ENCODE assay signal across 8 mouse cellular contexts in genomic region chr1:51509083-51509482, GRCm38 (mm10). TPM values are rescaled to one million over a fixed set of nuclear protein-coding genes. Genes with fewer than 3 reads are reported as not detected.
DNase-seq lines count a peak whose midpoint lies in the region; ATAC-seq and TF ChIP-seq lines count a peak whose summit lies in the region.

No protein-coding gene starts in this region.

- TF ChIP-seq POLR2A in limb, embryonic 14.5 days (IDR thresholded peaks at IDR 0.05; ENCODE audit: borderline replicate concordance, extremely low read depth, insufficient read depth, insufficient read length) = no peak

- H3K4me3 ChIP-seq in heart, embryonic 11.5 days (ENCODE audit: low read depth, low read length) = no peak overlapping the region
- H3K4me3 ChIP-seq in heart, embryonic 16.5 days (ENCODE audit: low read length) = no peak overlapping the region
- H3K4me3 ChIP-seq in limb, embryonic 14.5 days (replicated peaks; ENCODE audit: low read length) = no peak overlapping the region

- H3K36me3 ChIP-seq in heart, embryonic 11.5 days (ENCODE audit: control insufficient read depth, insufficient read depth, low read length) = no peaks in the 10 kb centered on the region
- H3K36me3 ChIP-seq in heart, embryonic 16.5 days (ENCODE audit: control insufficient read depth, insufficient read depth) = no peaks in the 10 kb centered on the region
- H3K36me3 ChIP-seq in limb, embryonic 14.5 days (ENCODE audit: control insufficient read depth, insufficient read depth, low read length) = no peaks in the 10 kb centered on the region

- peak overlapping the region; percentile 62 for H3K27ac ChIP-seq in heart, embryonic 11.5 days (ENCODE audit: low read depth, low read length)
- H3K27ac ChIP-seq in heart, embryonic 16.5 days (ENCODE audit: low read length) = peak overlapping the region; percentile 75
- no peak overlapping the region for H3K27ac ChIP-seq in limb, embryonic 14.5 days (replicated peaks; ENCODE audit: low read depth, low read length)

- H3K9me3 ChIP-seq in heart, embryonic 11.5 days (replicated peaks; ENCODE audit: control insufficient read depth, low read length) = no peaks in the 10 kb centered on the region
- H3K9me3 ChIP-seq in heart, embryonic 16.5 days (replicated peaks; ENCODE audit: control insufficient read depth, low read length) = no peaks in the 10 kb centered on the region
- no peaks in the 10 kb centered on the region for H3K9me3 ChIP-seq in limb, embryonic 14.5 days (ENCODE audit: control insufficient read depth, low read length)

- H3K9ac ChIP-seq in heart, embryonic 11.5 days (ENCODE audit: low read depth, low read length) = no peak overlapping the region
- no peak overlapping the region for H3K9ac ChIP-seq in heart, embryonic 16.5 days (ENCODE audit: low read length)
- no peak overlapping the region for H3K9ac ChIP-seq in limb, embryonic 14.5 days (ENCODE audit: low read depth, low read length, severe bottlenecking)

- ATAC-seq in heart, embryonic 11.5 days (replicated peaks; ENCODE audit: insufficient number of reproducible peaks, low FRiP score, low TSS enrichment) = peak; percentile 85
- peak; percentile 81 for ATAC-seq in heart, embryonic 16.5 days (replicated peaks; ENCODE audit: extremely low read depth, insufficient read depth, low FRiP score)
- ATAC-seq in limb, embryonic 14.5 days (ENCODE audit: low FRiP score, low read depth) = no peak

- H3K27me3 ChIP-seq in heart, embryonic 11.5 days (ENCODE audit: control insufficient read depth, insufficient read depth, low read length) = no peaks in the 10 kb centered on the region
- no peaks in the 10 kb centered on the region for H3K27me3 ChIP-seq in heart, embryonic 16.5 days (ENCODE audit: control insufficient read depth, insufficient read depth, low read length)
- no peaks in the 10 kb centered on the region for H3K27me3 ChIP-seq in limb, embryonic 14.5 days (ENCODE audit: control insufficient read depth, insufficient read depth, low read length)

- peak overlapping the region; percentile 32 for H3K4me2 ChIP-seq in heart, embryonic 11.5 days
- peak overlapping the region; percentile 31; the same call in 1 of the 2 replicates for H3K4me2 ChIP-seq in heart, embryonic 16.5 days (ENCODE audit: low read depth, low read length)
- H3K4me2 ChIP-seq in limb, embryonic 14.5 days (replicated peaks; ENCODE audit: low read depth, low read length, severe bottlenecking) = no peak overlapping the region

- H3K4me1 ChIP-seq in heart, embryonic 11.5 days (ENCODE audit: control insufficient read depth, insufficient read depth, low read length) = peaks cover 6% of the 10 kb centered on the region; the same call in 1 of the 2 replicates
- peaks cover 16% of the 10 kb centered on the region for H3K4me1 ChIP-seq in heart, embryonic 16.5 days (ENCODE audit: control insufficient read depth, insufficient read depth, low read length)
- no peaks in the 10 kb centered on the region for H3K4me1 ChIP-seq in limb, embryonic 14.5 days (ENCODE audit: control insufficient read depth, insufficient read depth, low read length)

- WGBS in heart, embryonic 11.5 days (ENCODE audit: insufficient replicate concordance) = 4% methylated on average over 7 of the region's 7 CpGs
- 8% methylated on average over 7 of the region's 7 CpGs for WGBS in heart, embryonic 16.5 days
- WGBS in limb, embryonic 14.5 days = 4% methylated on average over 7 of the region's 7 CpGs

- DNase-seq in heart, adult 9 months (ENCODE audit: low spot score in 2 of 2) = no peak
- DNase-seq in R1 (ENCODE audit: low read depth, low spot score) = peak; percentile 67
- peak; percentile 32 for DNase-seq in limb, embryonic 14.5 days (ENCODE audit: low spot score)
- peak; percentile 14 for DNase-seq in retina, embryonic 14.5 days (ENCODE audit: low spot score)
- DNase-seq in cerebellum, adult 8-10 months = no peak
- no peak for DNase-seq in testis, postnatal 10 days (ENCODE audit: low spot score)

RNA-seq across cellular contexts. Expression of gene Nabp1, which starts 30.9 kb away (rescaled TPM):
- polyA plus RNA-seq in heart, embryonic 11.5 days (2014; fragmentation: Nextera tagmentation; extraction: Ambion mirVana) = 14.0 and 15.9 TPM in 2 replicates
- polyA plus RNA-seq in heart, embryonic 16.5 days (2015; fragmentation: Nextera tagmentation; extraction: Ambion mirVana) = 28.0 and 29.1 TPM in 2 replicates
- 5.4 and 7.0 TPM in 2 replicates for polyA plus RNA-seq in limb, embryonic 14.5 days (2012; rRNA removed)
- polyA plus RNA-seq in limb, embryonic 14.5 days (2014; fragmentation: Nextera tagmentation; extraction: Ambion mirVana) = 8.6 and 8.8 TPM in 2 replicates

Comparison
In these comparisons a context has a peak if more than half of its experiments do, and no peak if none do; other contexts are left out.
1. DNase-seq: peak in R1 (single experiment), limb, embryonic 14.5 days (single experiment) and retina, embryonic 14.5 days (single experiment); none in heart, adult 9 months (0 of 2), cerebellum, adult 8-10 months (single experiment) and testis, postnatal 10 days (single experiment).